Mouse (Mus musculus) stomach, postnatal 0 days (tissue): ENCODE results near the gene Dusp11.

Source experiments
- CTCF ChIP-seq: IDR thresholded peaks from 2 replicates; pipeline ENCODE4 v1.5.1; 2016; ENCODE audit warnings: antibody characterized with exemption, low read depth, mild to moderate bottlenecking, moderate library complexity
- EP300 ChIP-seq: optimal IDR thresholded peaks from 2 replicates; pipeline ENCODE3; 2016; ENCODE audit warnings: antibody characterized with exemption

- TF ChIP-seq CTCF (no peak), EP300 (no peak)
These were observed 33.7 kb downstream of the Dusp11 start for GRCm38 (mm10) chr6:85927476-85928464.
